Mouse (Mus musculus): Measurements from ENCODE around the gene Pclo. TPM values are rescaled to one million over a fixed set of nuclear protein-coding genes. Genes with fewer than 3 reads are reported as not detected.

Pclo gene
- polyA plus RNA-seq, 1 experiment, result 0.02 TPM

DNA sequence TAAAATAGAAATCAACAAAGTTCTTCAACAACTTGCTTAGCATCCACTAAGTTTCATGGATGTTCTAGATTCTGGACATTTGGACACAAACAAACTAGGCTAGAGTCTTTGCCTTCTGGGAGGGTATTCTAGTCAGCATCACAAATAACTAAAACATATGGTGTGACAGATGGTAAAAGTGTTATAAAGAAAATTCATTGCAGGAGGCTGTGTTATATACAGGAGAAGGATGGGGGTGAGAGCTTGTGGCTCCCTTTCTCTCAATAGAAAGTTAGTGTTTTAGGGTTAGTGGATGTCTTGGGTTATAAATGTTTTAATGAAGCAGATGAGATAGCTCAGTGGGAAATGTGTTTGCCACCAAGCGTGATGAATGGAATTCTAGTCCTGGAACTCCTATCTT is 13.1 kb downstream of the Pclo start:
- Histone ChIP-seq H3K27ac (ENCODE audit: insufficient read depth, low read length) (no peak overlapping the region), H3K27me3 (ENCODE audit: control insufficient read depth, insufficient read depth, low read length) (no peaks in the 10 kb centered on the region), H3K4me1 (ENCODE audit: control insufficient read depth, insufficient read depth, insufficient read length) (no peaks in the 10 kb centered on the region), H3K4me3 (ENCODE audit: extremely low read depth, insufficient read depth, insufficient read length) (no peak overlapping the region), H3K36me3 (ENCODE audit: control insufficient read depth, insufficient read depth, low read length) (no peaks in the 10 kb centered on the region)
- 81% methylated on average over 1 of the region's 1 CpGs for WGBS
- TF ChIP-seq CTCF (IDR thresholded peaks at IDR 0.05; ENCODE audit: extremely low read depth, insufficient read depth, insufficient read length, insufficient replicate concordance), result no peak
- TF ChIP-seq POLR2A (IDR thresholded peaks at IDR 0.05; ENCODE audit: low read depth, low read length), result no peak
- DNase-seq (ENCODE audit: low read depth in 1 of 2, low spot score in 2 of 2), result no peak

DNA sequence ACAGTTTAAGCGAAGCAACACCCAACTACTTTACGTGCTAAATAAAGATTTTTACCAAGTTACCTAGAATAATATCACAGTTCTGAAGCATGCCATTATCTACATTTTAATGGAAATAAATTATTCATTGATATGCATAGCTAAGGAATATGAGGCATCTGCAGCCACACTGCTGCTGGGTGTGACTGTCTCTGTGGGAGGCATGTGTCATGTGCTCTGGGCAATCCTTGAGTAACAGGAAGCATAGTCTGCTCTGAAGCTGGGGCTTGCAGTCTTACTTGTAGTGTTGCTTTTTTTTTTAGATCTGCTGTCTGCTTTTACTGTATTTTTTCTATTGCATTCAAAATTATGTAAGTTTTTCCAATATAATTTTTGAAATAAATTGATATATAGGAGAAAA is 17.2 kb downstream of the Pclo start:
- no peak for TF ChIP-seq CTCF (IDR thresholded peaks at IDR 0.05; ENCODE audit: extremely low read depth, insufficient read depth, insufficient read length, insufficient replicate concordance)
- TF ChIP-seq POLR2A (IDR thresholded peaks at IDR 0.05; ENCODE audit: low read depth, low read length), result no peak
- DNase-seq (ENCODE audit: low read depth in 1 of 2, low spot score in 2 of 2), result no peak
- H3K4me1 ChIP-seq (ENCODE audit: control insufficient read depth, insufficient read depth, insufficient read length), result no peaks in the 10 kb centered on the region
- no peak overlapping the region for H3K27ac ChIP-seq (ENCODE audit: insufficient read depth, low read length)
- H3K4me3 ChIP-seq (ENCODE audit: extremely low read depth, insufficient read depth, insufficient read length), result no peak overlapping the region
- WGBS, result 94% methylated on average over 2 of the region's 2 CpGs
- no peaks in the 10 kb centered on the region for H3K36me3 ChIP-seq (ENCODE audit: control insufficient read depth, insufficient read depth, low read length)
- H3K27me3 ChIP-seq (ENCODE audit: control insufficient read depth, insufficient read depth, low read length), result no peaks in the 10 kb centered on the region

- Histone ChIP-seq H3K27ac (ENCODE audit: insufficient read depth, low read length) (no peak overlapping the region), H3K27me3 (ENCODE audit: control insufficient read depth, insufficient read depth, low read length) (no peaks in the 10 kb centered on the region), H3K4me3 (ENCODE audit: extremely low read depth, insufficient read depth, insufficient read length) (no peak overlapping the region), H3K4me1 (ENCODE audit: control insufficient read depth, insufficient read depth, insufficient read length) (no peaks in the 10 kb centered on the region), H3K36me3 (ENCODE audit: control insufficient read depth, insufficient read depth, low read length) (no peaks in the 10 kb centered on the region)
- DNase-seq (ENCODE audit: low read depth in 1 of 2, low spot score in 2 of 2), result no peak
- WGBS, result 79% methylated on average over 6 of the region's 6 CpGs
- no peak for TF ChIP-seq POLR2A (IDR thresholded peaks at IDR 0.05; ENCODE audit: low read depth, low read length)
- no peak for TF ChIP-seq CTCF (IDR thresholded peaks at IDR 0.05; ENCODE audit: extremely low read depth, insufficient read depth, insufficient read length, insufficient replicate concordance)
Measured at GRCm38 (mm10) chr5:14539346-14539745, 24.6 kb downstream of the Pclo start.

DNA sequence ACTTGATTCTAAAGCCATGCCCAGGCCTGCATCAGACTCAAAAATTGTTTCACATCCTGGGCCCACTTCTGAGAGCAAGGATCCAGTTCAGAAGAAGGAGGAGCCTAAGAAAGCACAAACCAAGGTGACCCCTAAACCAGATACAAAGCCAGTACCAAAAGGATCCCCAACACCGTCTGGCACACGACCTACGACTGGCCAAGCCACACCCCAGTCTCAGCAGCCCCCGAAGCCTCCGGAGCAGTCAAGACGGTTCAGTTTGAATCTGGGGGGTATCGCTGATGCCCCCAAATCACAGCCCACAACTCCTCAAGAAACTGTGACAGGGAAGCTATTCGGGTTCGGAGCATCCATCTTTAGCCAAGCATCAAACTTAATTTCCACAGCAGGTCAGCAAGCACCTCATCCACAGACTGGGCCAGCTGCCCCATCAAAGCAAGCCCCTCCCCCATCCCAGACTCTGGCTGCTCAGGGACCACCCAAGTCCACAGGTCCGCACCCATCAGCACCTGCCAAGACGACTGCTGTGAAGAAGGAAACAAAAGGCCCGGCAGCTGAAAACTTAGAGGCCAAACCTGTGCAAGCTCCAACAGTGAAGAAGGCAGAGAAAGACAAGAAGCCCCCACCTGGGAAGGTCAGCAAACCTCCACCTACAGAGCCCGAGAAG is 25.4 kb downstream of the Pclo start:
- WGBS, result 85% methylated on average over 13 of the region's 13 CpGs
- H3K4me1 ChIP-seq (ENCODE audit: control insufficient read depth, insufficient read depth, insufficient read length), result no peaks in the 10 kb centered on the region
- H3K27me3 ChIP-seq (ENCODE audit: control insufficient read depth, insufficient read depth, low read length), result no peaks in the 10 kb centered on the region
- H3K36me3 ChIP-seq (ENCODE audit: control insufficient read depth, insufficient read depth, low read length), result no peaks in the 10 kb centered on the region
- TF ChIP-seq CTCF (IDR thresholded peaks at IDR 0.05; ENCODE audit: extremely low read depth, insufficient read depth, insufficient read length, insufficient replicate concordance) (no peak), POLR2A (IDR thresholded peaks at IDR 0.05; ENCODE audit: low read depth, low read length) (no peak)
- no peak overlapping the region for H3K4me3 ChIP-seq (ENCODE audit: extremely low read depth, insufficient read depth, insufficient read length)
- no peak overlapping the region for H3K27ac ChIP-seq (ENCODE audit: insufficient read depth, low read length)
- DNase-seq (ENCODE audit: low read depth in 1 of 2, low spot score in 2 of 2), result no peak

DNA sequence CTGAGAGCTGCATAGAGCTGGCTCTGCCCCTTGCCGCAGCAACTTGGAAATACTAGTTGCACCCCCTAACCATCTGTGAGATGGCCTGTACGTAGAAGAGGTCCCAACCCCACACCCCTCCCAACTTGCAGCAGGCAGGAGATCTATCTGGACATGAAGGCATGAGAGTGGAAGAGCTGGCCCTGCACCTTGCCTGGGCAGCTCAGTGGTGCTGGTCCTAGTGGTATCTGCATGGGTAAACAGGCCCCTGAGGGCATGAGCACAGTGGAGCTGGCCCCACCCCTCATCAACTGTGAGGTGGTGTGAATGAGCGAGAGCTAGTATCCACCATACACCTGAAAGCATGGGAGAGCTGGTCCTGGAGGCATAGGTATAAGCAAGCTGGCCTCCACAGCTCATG is 60.9 kb downstream of the Pclo start:
- Histone ChIP-seq H3K27ac (ENCODE audit: insufficient read depth, low read length) (no peak overlapping the region), H3K36me3 (ENCODE audit: control insufficient read depth, insufficient read depth, low read length) (no peaks in the 10 kb centered on the region), H3K4me3 (ENCODE audit: extremely low read depth, insufficient read depth, insufficient read length) (no peak overlapping the region), H3K27me3 (ENCODE audit: control insufficient read depth, insufficient read depth, low read length) (no peaks in the 10 kb centered on the region), H3K4me1 (ENCODE audit: control insufficient read depth, insufficient read depth, insufficient read length) (no peaks in the 10 kb centered on the region)
- DNase-seq (ENCODE audit: low read depth in 1 of 2, low spot score in 2 of 2), result no peak
- TF ChIP-seq POLR2A (IDR thresholded peaks at IDR 0.05; ENCODE audit: low read depth, low read length) (no peak), CTCF (IDR thresholded peaks at IDR 0.05; ENCODE audit: extremely low read depth, insufficient read depth, insufficient read length, insufficient replicate concordance) (no peak)
- 88% methylated on average over 3 of the region's 3 CpGs for WGBS

GRCm38 (mm10) chr5:14591479-14591878 is 76.8 kb downstream of the Pclo start:
- DNase-seq (ENCODE audit: low read depth in 1 of 2, low spot score in 2 of 2), result no peak
- TF ChIP-seq CTCF (IDR thresholded peaks at IDR 0.05; ENCODE audit: extremely low read depth, insufficient read depth, insufficient read length, insufficient replicate concordance) (no peak), POLR2A (IDR thresholded peaks at IDR 0.05; ENCODE audit: low read depth, low read length) (no peak)
- WGBS, result 87% methylated on average over 3 of the region's 3 CpGs
- no peak overlapping the region for H3K4me3 ChIP-seq (ENCODE audit: extremely low read depth, insufficient read depth, insufficient read length)
- H3K4me1 ChIP-seq (ENCODE audit: control insufficient read depth, insufficient read depth, insufficient read length), result no peaks in the 10 kb centered on the region
- no peak overlapping the region for H3K27ac ChIP-seq (ENCODE audit: insufficient read depth, low read length)
- no peaks in the 10 kb centered on the region for H3K27me3 ChIP-seq (ENCODE audit: control insufficient read depth, insufficient read depth, low read length)
- H3K36me3 ChIP-seq (ENCODE audit: control insufficient read depth, insufficient read depth, low read length), result no peaks in the 10 kb centered on the region

DNA sequence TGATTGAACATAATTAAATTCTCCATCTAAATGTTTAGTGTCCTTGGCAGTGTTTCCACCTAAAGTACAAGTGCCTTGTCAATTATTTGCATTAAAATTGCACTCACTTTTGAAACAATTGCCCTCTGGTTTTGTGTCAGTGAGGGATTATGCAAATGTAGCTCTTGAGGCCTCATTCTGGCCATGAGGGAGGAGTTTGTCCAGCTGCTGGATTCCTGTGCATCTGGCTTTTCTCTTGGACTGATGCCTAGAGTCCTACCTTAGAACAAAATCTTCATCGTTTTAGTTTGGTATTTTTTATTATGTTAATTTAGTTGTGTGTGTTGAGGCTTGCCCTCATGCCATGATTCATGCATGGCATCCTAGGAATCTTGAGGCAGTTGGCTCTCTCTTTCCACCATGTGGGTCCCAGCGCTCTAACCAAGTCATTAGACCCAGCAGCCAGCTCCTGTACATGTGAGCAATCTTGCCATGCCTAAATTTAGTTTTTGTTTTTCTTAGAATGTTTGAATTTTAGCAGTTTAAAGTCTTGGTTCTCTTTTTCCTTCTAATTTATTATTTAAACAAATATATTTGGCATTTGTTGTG is 80.8 kb downstream of the Pclo start:
- no peaks in the 10 kb centered on the region for H3K27me3 ChIP-seq (ENCODE audit: control insufficient read depth, insufficient read depth, low read length)
- no peak for DNase-seq (ENCODE audit: low read depth in 1 of 2, low spot score in 2 of 2)
- WGBS, result 69% methylated on average over 2 of the region's 2 CpGs
- TF ChIP-seq POLR2A (IDR thresholded peaks at IDR 0.05; ENCODE audit: low read depth, low read length), result no peak
- no peak for TF ChIP-seq CTCF (IDR thresholded peaks at IDR 0.05; ENCODE audit: extremely low read depth, insufficient read depth, insufficient read length, insufficient replicate concordance)
- H3K36me3 ChIP-seq (ENCODE audit: control insufficient read depth, insufficient read depth, low read length), result no peaks in the 10 kb centered on the region
- no peaks in the 10 kb centered on the region for H3K4me1 ChIP-seq (ENCODE audit: control insufficient read depth, insufficient read depth, insufficient read length)
- no peak overlapping the region for H3K4me3 ChIP-seq (ENCODE audit: extremely low read depth, insufficient read depth, insufficient read length)
- H3K27ac ChIP-seq (ENCODE audit: insufficient read depth, low read length), result no peak overlapping the region

Data from spleen, adult 2 months (tissue).